Mouse (Mus musculus): ENCODE results near the gene Tectb.

- TF ChIP-seq CTCF (conservative IDR thresholded peaks at IDR 0.05; ENCODE audit: insufficient read depth, insufficient read length, low read depth, low read length) (no peak), POLR2A (IDR thresholded peaks at IDR 0.05; ENCODE audit: low read depth, low read length) (no peak)
Observed at GRCm38 (mm10) chr19:55207205-55207604, 26.7 kb downstream of the Tectb start.
